Mouse (Mus musculus): ENCODE data around the gene Zfp969. TPM values are rescaled to one million over a fixed set of nuclear protein-coding genes. Genes with fewer than 3 reads are reported as not detected.
"Not testable (repeated sequence)": the region's sequence is repeated elsewhere in the genome, so short reads cannot be mapped to it uniquely, and the experiment has no call there.

Gene Zfp969
- 1 to 10 TPM in 1 of 2 experiments, not detected in 1; 3.6 TPM for total RNA-seq (2021)
- long read RNA-seq, experiment 1, partial matches to known transcripts: 0 of 1 reads
- long read RNA-seq, experiment 1, other reads (novel, unspliced or antisense): 1 of 1 reads
- long read RNA-seq, experiment 2: 0 reads

GRCm38 (mm10) chr2:175703546-175703945 is at the start of gene Zfp969:
Gene Zfp969 (minus strand): TSS chr2:175703646.
- DNase-seq (ENCODE audit: low spot score in 2 of 2): not testable (repeated sequence)

GRCm38 (mm10) chr2:175741237-175741636 is 37.8 kb upstream of the Zfp969 start, which contains the start of gene Gm2007:
Gene Gm2007 (plus strand): TSS chr2:175741537.
- not testable (repeated sequence) for DNase-seq (ENCODE audit: low spot score in 2 of 2)

- not testable (repeated sequence) for DNase-seq (ENCODE audit: low spot score in 2 of 2)
These were observed 59.8 kb downstream of the Zfp969 start, which contains the start of gene Gm11007 for GRCm38 (mm10) chr2:175643678-175644077. Gene Gm11007 (plus strand): TSS chr2:175643978.

Other genes starting within 250 kb of the Zfp969 start
- 1 to 10 TPM; 4.5 TPM for gene Zfp965, start 233.7 kb downstream of the Zfp969 start, total RNA-seq (2021)
- gene Gm11007, start 59.7 kb downstream of the Zfp969 start, total RNA-seq (2021): not detected
- not detected for gene Gm2007, start 37.9 kb upstream of the Zfp969 start, total RNA-seq (2021)
- 10 to 100 TPM in 1 of 2 experiments, not detected in 1; 16.9 TPM for gene Gm14288, start 97.4 kb upstream of the Zfp969 start, total RNA-seq (2021)
- gene Gm6710, start 165.6 kb upstream of the Zfp969 start, total RNA-seq (2021): 10 to 100 TPM; 51.8 to 58.8 TPM
- gene Zfp966, start 227.5 kb upstream of the Zfp969 start, total RNA-seq (2021): 1 to 10 TPM; 6.0 to 6.1 TPM